Mouse (Mus musculus) thymus, adult 2 months (tissue): ENCODE results near the gene Lamc3.

ENCODE experiments used
- CTCF ChIP-seq: fragments of 200-500 bp; IDR thresholded peaks from 2 replicates; pipeline ENCODE4 v1.5.1; 2012; ENCODE audit warnings: mild to moderate bottlenecking, control low read depth, low read length, moderate library complexity, borderline replicate concordance; ENCODE audit not compliant: control insufficient read depth, poor library complexity, insufficient read depth; ENCODE audit errors: extremely low read depth
- POLR2A ChIP-seq: fragments of 200-500 bp; IDR thresholded peaks from 2 replicates; pipeline ENCODE4 v1.6.1; 2012; ENCODE audit warnings: mild to moderate bottlenecking, low read length, control low read depth, moderate library complexity; ENCODE audit not compliant: control insufficient read depth, poor library complexity, insufficient read depth; ENCODE audit errors: extremely low read depth

DNA sequence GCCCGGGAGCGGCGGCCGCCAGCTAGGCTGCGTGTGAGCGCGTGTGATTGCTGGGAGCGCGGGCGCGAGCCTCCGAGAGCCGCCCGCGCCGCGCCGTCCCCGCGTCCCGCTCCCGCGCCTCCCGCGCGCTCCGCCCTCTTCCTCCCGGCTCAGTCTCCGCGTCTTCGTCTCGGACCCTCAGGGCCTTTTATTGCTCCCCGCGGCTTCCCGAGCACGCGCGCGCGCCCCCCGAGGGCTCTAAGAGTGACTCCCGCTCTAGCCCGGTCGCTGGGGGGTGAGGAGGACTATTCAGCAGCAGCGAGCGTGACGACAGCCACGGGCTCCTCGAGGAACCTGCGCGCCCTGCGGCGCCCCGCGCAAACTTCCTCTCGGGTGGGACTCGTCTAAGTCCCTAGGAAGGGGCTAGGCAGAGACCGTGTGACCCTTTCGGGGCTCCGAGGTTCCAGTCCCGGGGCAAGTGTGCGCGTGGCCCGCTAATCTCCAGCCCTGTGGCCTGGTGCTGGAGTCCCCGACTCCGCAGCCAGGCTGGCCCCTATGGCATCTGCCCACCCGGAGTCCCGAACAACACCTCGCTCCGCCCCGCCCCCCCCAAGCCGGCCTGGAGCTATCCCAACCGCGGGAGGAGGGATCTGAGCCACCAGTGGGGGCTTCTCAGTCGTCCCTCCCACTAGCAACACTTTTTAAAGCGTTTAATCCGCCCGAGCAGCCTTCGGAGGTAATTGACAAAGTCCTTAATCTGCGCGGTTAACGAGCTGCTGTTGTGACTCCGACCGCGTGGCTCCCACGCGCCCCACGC is 41.0 kb upstream of the Lamc3 start, which contains the start of gene Fibcd1:
- TF ChIP-seq CTCF, result no peak
- TF ChIP-seq POLR2A, result no peak
